Mouse (Mus musculus): Measurements from ENCODE around the gene Kit. TPM values are rescaled to one million over a fixed set of nuclear protein-coding genes. Genes with fewer than 3 reads are reported as not detected.

The Kit gene
- polyA plus RNA-seq, 1 experiment from 2014 or later, result 1.5 TPM

GRCm38 (mm10) chr5:75679896-75680295 lies 105.2 kb downstream of the Kit start:
- ChIA-PET POLR2A (no interaction called here), CTCF (no interaction called here)
- no peak for DNase-seq (ENCODE audit: low read depth, low spot score)
- no peaks in the 10 kb centered on the region for H3K27me3 ChIP-seq
- ATAC-seq, result no peak
- in situ Hi-C loops (cut with MboI; ENCODE audit: low pct_unique_long_range_greater_than_20kb), result no loop called here
- TF ChIP-seq CTCF (IDR thresholded peaks at IDR 0.05), result no peak

GRCm38 (mm10) chr5:75695162-75695809 lies 120.6 kb downstream of the Kit start:
- ChIA-PET CTCF (no interaction called here), POLR2A (interaction anchor here (0.7 kb wide), 1 partner anchor 8 kb away, joined by 4 read pairs; no protein-coding TSS in a partner anchor)
- no peak for ATAC-seq
- no peak for TF ChIP-seq CTCF (IDR thresholded peaks at IDR 0.05)
- in situ Hi-C loops (cut with MboI; ENCODE audit: low pct_unique_long_range_greater_than_20kb), result no loop called here
- H3K27me3 ChIP-seq, result no peaks in the 10 kb centered on the region
- no peak for DNase-seq (ENCODE audit: low read depth, low spot score)

- ChIA-PET CTCF (no interaction called here), POLR2A (no interaction called here)
- DNase-seq (ENCODE audit: low read depth, low spot score) (no peak), ATAC-seq (no peak)
- TF ChIP-seq CTCF (IDR thresholded peaks at IDR 0.05), result no peak
- in situ Hi-C loops (cut with MboI; ENCODE audit: low pct_unique_long_range_greater_than_20kb), result no loop called here
- no peaks in the 10 kb centered on the region for H3K27me3 ChIP-seq
Observed at GRCm38 (mm10) chr5:75696960-75697359, 122.2 kb downstream of the Kit start.

- ChIA-PET CTCF (no interaction called here), POLR2A (no interaction called here)
- no peak for TF ChIP-seq CTCF (IDR thresholded peaks at IDR 0.05)
- no peak for DNase-seq (ENCODE audit: low read depth, low spot score)
- no peak for ATAC-seq
- H3K27me3 ChIP-seq, result no peaks in the 10 kb centered on the region
- in situ Hi-C loops (cut with MboI; ENCODE audit: low pct_unique_long_range_greater_than_20kb), result no loop called here
Observed at GRCm38 (mm10) chr5:75698556-75698955, 123.8 kb downstream of the Kit start.

- no peak for ATAC-seq
Observed at GRCm38 (mm10) chr5:75699081-75699480, 124.4 kb downstream of the Kit start.

GRCm38 (mm10) chr5:75699516-75699915 lies 124.8 kb downstream of the Kit start:
- ChIA-PET POLR2A (no interaction called here), CTCF (no interaction called here)
- ATAC-seq (no peak), DNase-seq (ENCODE audit: low read depth, low spot score) (no peak)
- no peaks in the 10 kb centered on the region for H3K27me3 ChIP-seq
- in situ Hi-C loops (cut with MboI; ENCODE audit: low pct_unique_long_range_greater_than_20kb), result no loop called here
- no peak for TF ChIP-seq CTCF (IDR thresholded peaks at IDR 0.05)

More at GRCm38 (mm10) chr5:75699081-75699480, 124.4 kb downstream of the Kit start:
- in situ Hi-C loops (cut with MboI; ENCODE audit: low pct_unique_long_range_greater_than_20kb), result no loop called here
- ChIA-PET POLR2A (no interaction called here), CTCF (no interaction called here)
- no peak for DNase-seq (ENCODE audit: low read depth, low spot score)
- no peak for TF ChIP-seq CTCF (IDR thresholded peaks at IDR 0.05)
- H3K27me3 ChIP-seq, result no peaks in the 10 kb centered on the region

GRCm38 (mm10) chr5:75701662-75702061 lies 126.9 kb downstream of the Kit start:
- DNase-seq (ENCODE audit: low read depth, low spot score) (no peak), ATAC-seq (no peak)
- TF ChIP-seq CTCF (IDR thresholded peaks at IDR 0.05), result no peak
- POLR2A ChIA-PET, result no interaction called here
- H3K27me3 ChIP-seq, result no peaks in the 10 kb centered on the region
- CTCF ChIA-PET, result interaction anchor here (0.7 kb wide), 1 partner anchor 45 kb away, joined by 3 read pairs; no protein-coding TSS in a partner anchor
- in situ Hi-C loops (cut with MboI; ENCODE audit: low pct_unique_long_range_greater_than_20kb), result no loop called here

GRCm38 (mm10) chr5:75702080-75702479 lies 127.4 kb downstream of the Kit start:
- in situ Hi-C loops (cut with MboI; ENCODE audit: low pct_unique_long_range_greater_than_20kb), result no loop called here
- no peak for ATAC-seq
- CTCF ChIA-PET, result interaction anchor here (0.7 kb wide), 1 partner anchor 45 kb away, joined by 3 read pairs; no protein-coding TSS in a partner anchor
- TF ChIP-seq CTCF (IDR thresholded peaks at IDR 0.05), result no peak
- no peaks in the 10 kb centered on the region for H3K27me3 ChIP-seq
- no peak for DNase-seq (ENCODE audit: low read depth, low spot score)
- POLR2A ChIA-PET, result no interaction called here

GRCm38 (mm10) chr5:75704584-75705175 lies 130.0 kb downstream of the Kit start:
- no peak for TF ChIP-seq CTCF (IDR thresholded peaks at IDR 0.05)
- ATAC-seq (no peak), DNase-seq (ENCODE audit: low read depth, low spot score) (no peak)
- POLR2A ChIA-PET, result no interaction called here
- CTCF ChIA-PET, result no interaction called here
- in situ Hi-C loops (cut with MboI; ENCODE audit: low pct_unique_long_range_greater_than_20kb), result no loop called here
- no peaks in the 10 kb centered on the region for H3K27me3 ChIP-seq

GRCm38 (mm10) chr5:75705421-75705820 lies 130.7 kb downstream of the Kit start:
- CTCF ChIA-PET, result no interaction called here
- H3K27me3 ChIP-seq, result no peaks in the 10 kb centered on the region
- POLR2A ChIA-PET, result no interaction called here
- no peak for DNase-seq (ENCODE audit: low read depth, low spot score)
- TF ChIP-seq CTCF (IDR thresholded peaks at IDR 0.05), result no peak
- in situ Hi-C loops (cut with MboI; ENCODE audit: low pct_unique_long_range_greater_than_20kb), result no loop called here
- no peak for ATAC-seq
